Mouse (Mus musculus) limb, embryonic 13.5 days (tissue): ENCODE data around the gene Adam1a. TPM values are rescaled to one million over a fixed set of nuclear protein-coding genes. Genes with fewer than 3 reads are reported as not detected.

Experiments used
- ATAC-seq: fragments of 200-750 bp; cut with Nextera tagmentation; 2 replicates; pipeline ENCODE4 v1.8.0; 2017; ENCODE audit warnings: low read depth, moderate number of reproducible peaks, moderate TSS enrichment; ENCODE audit not compliant: low FRiP score
- H3K27ac ChIP-seq: fragments of 300-500 bp; sonication (generic); 2 replicates; pipeline ENCODE4 v1.5.1; 2015; ENCODE audit warnings: inconsistent platforms, mild to moderate bottlenecking, moderate library complexity
- H3K27me3 ChIP-seq: fragments of 300-500 bp; sonication (generic); 2 replicates; pipeline ENCODE4 v1.6.1; 2015; ENCODE audit warnings: mild to moderate bottlenecking, inconsistent platforms
- H3K36me3 ChIP-seq: fragments of 300-500 bp; sonication (generic); 2 replicates; pipeline ENCODE4 v1.6.1; 2015; ENCODE audit warnings: inconsistent platforms, mild to moderate bottlenecking, moderate library complexity
- H3K4me1 ChIP-seq: fragments of 300-500 bp; sonication (generic); 2 replicates; pipeline ENCODE4 v1.6.1; 2015; ENCODE audit warnings: inconsistent platforms
- H3K4me2 ChIP-seq: fragments of 300-500 bp; sonication (generic); replicated peaks from 2 replicates; pipeline ENCODE4 v1.6.1; 2015; ENCODE audit warnings: inconsistent platforms, mild to moderate bottlenecking, moderate library complexity
- H3K4me3 ChIP-seq: fragments of 300-500 bp; sonication (generic); 2 replicates; pipeline ENCODE4 v1.5.1; 2015; ENCODE audit warnings: moderate library complexity, mild to moderate bottlenecking, inconsistent platforms
- H3K9ac ChIP-seq: fragments of 300-500 bp; sonication (generic); 2 replicates; pipeline ENCODE4 v1.6.1; 2015; ENCODE audit warnings: mild to moderate bottlenecking, inconsistent platforms
- H3K9me3 ChIP-seq: fragments of 300-500 bp; sonication (generic); 2 replicates; pipeline ENCODE4 v1.6.1; 2016; ENCODE audit warnings: inconsistent platforms
- WGBS: fragments of 180-500 bp; shearing (Covaris S2); methylation state at CpG from one replicate; pipeline ENCODE4 v1.1.7; 2015; 5-methylcytosine and 5-hydroxymethylcytosine counted together
- polyA plus RNA-seq: library from polyadenylated mRNA; unstranded; fragments of >200 nt; fragmentation: Nextera tagmentation; extraction: Ambion mirVana; gene quantifications from 2 replicates; pipeline ENCODE4 v1.2.1, GENCODE M21; 2015

Gene Adam1a
- polyA plus RNA-seq, 1 experiment from 2014 or later = 2.1 TPM

DNA sequence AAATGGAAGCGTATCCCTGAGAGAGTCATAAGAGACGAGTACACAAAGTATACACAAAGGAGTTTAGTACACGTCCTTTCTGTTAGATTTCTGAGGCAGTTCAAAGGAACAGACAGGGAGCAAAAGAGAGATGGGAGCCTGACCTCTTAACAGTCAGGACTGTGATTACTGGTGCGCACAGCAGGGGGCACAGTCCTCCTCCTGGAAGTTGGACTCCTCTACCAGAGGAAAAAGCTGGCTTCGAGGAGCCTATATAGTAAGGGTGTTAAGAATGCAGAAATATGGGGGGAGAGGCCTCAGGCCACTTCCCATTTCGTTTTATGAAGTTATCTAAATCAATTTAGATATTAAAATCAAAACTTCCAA is 1.2 kb upstream of the Adam1a start:
- Histone ChIP-seq H3K9me3 (0 out of 2 replicates have a peak, but pooled peaks cover 5% of the 10 kb centered on the region), H3K36me3 (no peaks in the 10 kb centered on the region), H3K4me1 (peaks cover 20% of the 10 kb centered on the region), H3K27me3 (no peaks in the 10 kb centered on the region), H3K4me2 (peak overlapping the region; percentile 87), H3K27ac (peak overlapping the region; percentile 94; the same call in 1 of the 2 replicates), H3K4me3 (peak overlapping the region; percentile 85), H3K9ac (peak overlapping the region; percentile 98)
- WGBS = 35% methylated on average over 6 of the region's 6 CpGs
- no peak for ATAC-seq

DNA sequence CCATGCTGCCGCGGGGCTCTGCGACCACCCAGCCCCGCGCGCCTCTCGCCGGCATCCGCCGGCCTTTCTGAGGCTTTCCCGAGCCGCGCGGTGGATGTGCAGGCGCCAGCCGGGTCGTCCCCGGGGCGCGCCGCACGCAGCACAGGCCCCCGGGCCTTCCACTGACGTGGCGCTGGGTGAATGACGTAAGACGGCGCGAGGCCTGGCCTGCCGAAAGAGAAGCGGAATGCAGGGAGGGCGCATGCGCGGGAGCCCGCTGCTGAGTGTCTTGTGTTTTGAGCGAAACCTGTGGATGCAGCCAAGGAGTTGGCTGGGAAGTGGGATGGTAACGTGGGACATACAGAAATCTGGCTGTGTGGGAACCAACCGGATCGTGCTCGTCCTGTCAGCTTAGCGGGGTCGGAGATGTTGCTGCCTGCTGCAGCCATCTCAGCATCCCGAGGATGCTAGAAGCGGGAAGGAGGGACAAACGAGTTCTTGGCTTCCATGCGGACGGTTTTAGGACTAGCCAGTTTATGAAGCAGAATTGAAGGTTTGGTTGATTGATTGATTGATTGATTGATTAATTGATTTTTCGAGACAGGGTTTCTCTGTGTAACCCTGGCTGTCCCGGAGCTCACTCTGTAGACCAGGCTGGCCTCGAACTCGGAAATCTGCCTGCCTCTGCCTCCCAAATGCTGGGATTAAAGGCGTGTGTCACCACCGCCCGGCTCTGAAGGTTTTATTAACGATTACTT is 679 bp upstream of the Adam1a start, which contains the start of gene Mapkapk5:
Mapkapk5 (minus strand) TSS at position 113 of the 737 bp plus-strand sequence.
- no peaks in the 10 kb centered on the region for H3K36me3 ChIP-seq
- H3K4me3 ChIP-seq = peak within 1 kb of the TSS; percentile 85
- H3K4me2 ChIP-seq = peak within 1 kb of the TSS; percentile 87
- 0 out of 2 replicates have a peak, but pooled peaks cover 3% of the 10 kb centered on the region for H3K9me3 ChIP-seq
- ATAC-seq = peak; percentile 94
- H3K27ac ChIP-seq = peak within 1 kb of the TSS; percentile 94
- peak within 1 kb of the TSS; percentile 98 for H3K9ac ChIP-seq
- peaks cover 20% of the 10 kb centered on the region for H3K4me1 ChIP-seq
- H3K27me3 ChIP-seq = no peaks in the 10 kb centered on the region
- WGBS = 2% methylated on average over 54 of the region's 55 CpGs

DNA sequence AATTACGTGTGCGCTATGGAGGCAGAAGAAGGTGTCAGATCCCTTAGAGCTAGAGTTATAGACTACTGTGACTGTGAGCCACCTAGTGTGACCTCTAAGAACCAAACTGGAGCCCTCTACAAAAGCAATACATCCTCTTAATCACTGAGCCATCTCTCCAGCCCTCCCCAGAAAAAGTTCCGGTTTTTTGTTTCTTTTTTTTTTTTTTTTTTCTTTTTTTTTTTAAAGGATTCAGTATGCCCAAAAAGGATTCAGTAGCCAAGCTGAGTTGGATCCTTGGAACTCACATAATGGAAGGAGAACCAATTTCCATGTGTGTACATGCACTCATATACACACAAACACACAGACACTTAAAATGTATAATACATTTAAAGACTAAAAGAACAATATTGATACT is 1.9 kb downstream of the Adam1a start:
- 78% methylated on average over 3 of the region's 3 CpGs for WGBS
- ATAC-seq = no peak

DNA sequence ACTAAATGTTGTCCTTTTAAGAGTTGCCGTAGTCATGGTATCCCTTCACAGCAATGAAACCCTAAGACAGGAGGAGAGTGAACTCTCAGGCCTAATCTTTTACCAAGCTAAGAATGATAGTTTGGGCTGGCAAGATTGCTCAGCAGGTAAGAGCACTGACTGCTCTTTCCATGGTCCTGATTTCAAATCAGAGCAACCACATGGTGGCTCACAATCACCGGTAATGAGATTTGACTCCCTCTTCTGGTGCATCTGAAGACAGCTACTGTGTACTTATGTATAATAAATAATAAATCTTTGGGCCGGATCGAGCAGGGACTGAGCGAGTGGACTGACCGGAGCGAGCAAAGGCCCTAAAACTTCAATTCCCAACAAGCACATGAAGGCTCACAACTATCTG is 4.0 kb downstream of the Adam1a start:
- no peak for ATAC-seq
- H3K4me3 ChIP-seq = no peak overlapping the region
- WGBS = 88% methylated on average over 7 of the region's 7 CpGs

More for the DNA sequence above, 1.9 kb downstream of the Adam1a start:
- Histone ChIP-seq H3K4me1 (peaks cover 20% of the 10 kb centered on the region), H3K36me3 (peaks cover 8% of the 10 kb centered on the region), H3K4me3 (no peak overlapping the region), H3K4me2 (no peak overlapping the region), H3K27me3 (no peaks in the 10 kb centered on the region), H3K9ac (no peak overlapping the region), H3K27ac (no peak overlapping the region), H3K9me3 (no peaks in the 10 kb centered on the region)

DNA sequence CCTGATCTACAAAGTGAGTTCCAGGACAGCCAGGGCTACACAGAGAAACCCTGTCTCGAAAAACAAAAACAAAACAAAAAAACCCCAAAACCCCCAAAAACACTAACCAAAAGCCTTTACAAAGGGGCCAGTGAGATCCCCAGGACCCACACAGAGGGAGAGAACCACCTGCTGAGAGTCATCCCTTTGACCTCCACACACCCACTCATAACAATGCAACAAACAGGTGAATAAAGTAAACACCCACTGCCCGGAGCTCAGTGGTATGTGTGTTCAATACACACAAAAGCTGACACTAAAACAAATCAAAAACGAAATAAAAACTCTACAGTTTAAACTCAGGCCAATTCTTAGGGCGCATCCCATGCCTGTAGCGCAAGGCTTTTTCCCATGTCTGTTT is 5.2 kb downstream of the Adam1a start:
- no peak overlapping the region for H3K4me3 ChIP-seq
- H3K27ac ChIP-seq = no peak overlapping the region
- H3K36me3 ChIP-seq = peaks cover 38% of the 10 kb centered on the region
- H3K9ac ChIP-seq = no peak overlapping the region
- H3K27me3 ChIP-seq = no peaks in the 10 kb centered on the region
- 97% methylated on average over 5 of the region's 5 CpGs for WGBS
- no peaks in the 10 kb centered on the region for H3K9me3 ChIP-seq
- H3K4me2 ChIP-seq = no peak overlapping the region
- no peak for ATAC-seq
- peaks cover 13% of the 10 kb centered on the region for H3K4me1 ChIP-seq

More for the DNA sequence above, 4.0 kb downstream of the Adam1a start:
- Histone ChIP-seq H3K27me3 (no peaks in the 10 kb centered on the region), H3K4me2 (no peak overlapping the region), H3K27ac (no peak overlapping the region), H3K9me3 (no peaks in the 10 kb centered on the region), H3K9ac (no peak overlapping the region), H3K36me3 (peaks cover 27% of the 10 kb centered on the region), H3K4me1 (peaks cover 13% of the 10 kb centered on the region)

DNA sequence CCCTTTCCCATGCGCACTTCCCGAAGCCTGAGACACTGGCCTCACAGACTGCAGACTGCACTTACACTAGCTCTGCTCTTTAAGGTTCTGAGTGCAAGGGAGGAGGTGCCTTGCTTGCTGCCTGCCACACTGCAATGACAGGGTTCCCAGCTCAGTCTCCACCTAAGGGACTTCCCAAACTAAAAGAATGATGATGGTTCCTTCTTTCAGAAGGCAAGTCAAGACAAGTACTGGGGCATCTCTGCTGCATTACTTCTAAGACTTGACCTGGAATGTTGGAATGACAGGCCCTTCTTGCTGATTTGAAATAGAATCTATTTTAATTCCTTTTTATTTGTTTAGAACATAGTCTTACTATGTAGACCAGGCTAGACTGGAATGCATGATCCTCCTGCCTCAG is 7.7 kb downstream of the Adam1a start:
- ATAC-seq = no peak
- H3K27me3 ChIP-seq = no peaks in the 10 kb centered on the region
- no peaks in the 10 kb centered on the region for H3K4me1 ChIP-seq
- no peak overlapping the region for H3K9ac ChIP-seq
- H3K36me3 ChIP-seq = peaks cover 62% of the 10 kb centered on the region
- H3K4me3 ChIP-seq = no peak overlapping the region
- no peak overlapping the region for H3K27ac ChIP-seq
- H3K9me3 ChIP-seq = no peaks in the 10 kb centered on the region
- no peak overlapping the region for H3K4me2 ChIP-seq
- 86% methylated on average over 2 of the region's 2 CpGs for WGBS

DNA sequence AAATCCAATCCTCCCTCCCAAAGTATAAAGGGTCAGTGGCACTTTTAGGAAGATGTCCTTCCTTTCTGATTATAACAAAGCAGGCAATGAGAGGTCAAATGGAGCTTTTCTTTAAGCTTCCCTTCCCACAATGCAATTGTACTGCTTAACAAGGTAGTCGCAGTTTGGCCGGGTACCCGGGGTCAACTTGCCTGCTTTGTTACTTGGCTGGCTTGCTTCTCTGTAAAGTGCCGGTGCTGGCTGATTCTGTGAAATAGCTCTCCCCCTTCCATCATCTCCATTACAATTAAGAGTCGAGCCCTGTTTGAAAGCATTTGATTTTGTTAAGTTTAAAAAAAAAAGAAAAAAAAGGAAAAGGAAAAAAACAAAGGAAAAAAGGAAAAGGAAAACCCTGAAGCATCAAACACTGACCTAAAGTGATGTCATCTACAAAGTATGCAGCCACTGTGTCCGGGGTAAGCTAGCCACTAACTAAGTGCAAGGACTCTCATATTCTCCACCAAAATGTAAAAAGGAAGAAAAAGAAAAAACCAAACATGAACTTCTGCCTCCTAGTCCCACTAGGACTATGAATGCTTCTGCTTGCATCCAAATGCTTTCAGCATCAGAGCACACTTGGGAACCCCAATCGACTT is 8.2 kb downstream of the Adam1a start:
- Histone ChIP-seq H3K27ac (no peak overlapping the region), H3K9me3 (no peaks in the 10 kb centered on the region), H3K4me2 (no peak overlapping the region), H3K36me3 (peaks cover 67% of the 10 kb centered on the region), H3K4me3 (no peak overlapping the region), H3K4me1 (no peaks in the 10 kb centered on the region), H3K27me3 (no peaks in the 10 kb centered on the region), H3K9ac (no peak overlapping the region)
- WGBS = 80% methylated on average over 7 of the region's 7 CpGs
- no peak for ATAC-seq

GRCm38 (mm10) chr5:121535116-121535515 is 10.2 kb downstream of the Adam1a start:
- Histone ChIP-seq H3K9me3 (no peaks in the 10 kb centered on the region), H3K9ac (no peak overlapping the region), H3K27ac (no peak overlapping the region), H3K27me3 (no peaks in the 10 kb centered on the region), H3K4me1 (no peaks in the 10 kb centered on the region), H3K4me2 (no peak overlapping the region), H3K4me3 (no peak overlapping the region), H3K36me3 (peaks cover 84% of the 10 kb centered on the region)
- 95% methylated on average over 3 of the region's 3 CpGs for WGBS
- no peak for ATAC-seq

DNA sequence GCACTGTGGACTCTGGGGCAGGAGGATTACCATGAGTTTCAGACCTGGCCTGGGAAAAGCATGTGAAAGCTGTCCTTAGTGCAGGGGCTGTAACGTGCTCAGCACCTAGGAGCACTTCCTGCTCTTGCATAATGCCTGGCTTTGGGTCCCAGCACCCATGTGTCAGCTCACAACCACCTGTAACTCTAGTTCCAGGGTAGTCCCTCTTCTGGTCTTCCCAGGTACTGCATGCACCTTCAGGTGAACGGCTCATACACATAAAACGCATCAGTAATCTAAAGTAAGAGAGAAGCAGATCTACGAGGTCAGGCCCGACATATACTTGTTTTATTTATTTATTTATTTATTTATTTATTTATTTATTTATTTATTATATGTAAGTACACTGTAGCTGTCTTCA is 10.8 kb downstream of the Adam1a start:
- 95% methylated on average over 5 of the region's 5 CpGs for WGBS
- Histone ChIP-seq H3K27me3 (no peaks in the 10 kb centered on the region), H3K36me3 (peaks cover 89% of the 10 kb centered on the region), H3K4me2 (no peak overlapping the region), H3K9me3 (no peaks in the 10 kb centered on the region), H3K27ac (no peak overlapping the region), H3K9ac (no peak overlapping the region), H3K4me3 (no peak overlapping the region), H3K4me1 (no peaks in the 10 kb centered on the region)
- ATAC-seq = no peak

DNA sequence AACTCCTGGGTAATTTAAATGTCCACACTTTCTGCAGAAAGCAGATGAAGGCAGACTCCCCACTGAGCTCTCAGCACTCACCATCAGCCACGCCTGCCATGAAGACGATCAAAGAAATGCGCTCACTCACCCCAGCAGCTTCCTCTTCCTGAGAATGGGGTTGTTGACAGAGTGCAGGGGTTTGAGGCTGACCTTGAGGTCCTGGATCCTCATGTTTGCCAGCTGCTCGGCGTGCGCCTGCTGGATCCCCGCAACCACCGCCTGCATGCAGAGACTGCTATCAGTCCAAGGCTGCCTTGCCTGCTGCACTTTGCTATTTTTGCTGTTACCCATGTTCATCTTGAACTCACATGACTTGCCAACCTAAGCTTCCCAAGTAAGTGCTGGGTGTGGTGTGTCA is 18.3 kb downstream of the Adam1a start:
- Histone ChIP-seq H3K9me3 (no peaks in the 10 kb centered on the region), H3K27me3 (no peaks in the 10 kb centered on the region), H3K9ac (no peak overlapping the region), H3K4me1 (no peaks in the 10 kb centered on the region), H3K27ac (no peak overlapping the region), H3K4me2 (no peak overlapping the region), H3K36me3 (peaks cover 80% of the 10 kb centered on the region), H3K4me3 (no peak overlapping the region)
- no peak for ATAC-seq
- 88% methylated on average over 8 of the region's 8 CpGs for WGBS

- H3K9ac ChIP-seq = no peak overlapping the region
- WGBS = 87% methylated on average over 7 of the region's 7 CpGs
Observed at GRCm38 (mm10) chr5:121526526-121526925, 18.8 kb downstream of the Adam1a start.

DNA sequence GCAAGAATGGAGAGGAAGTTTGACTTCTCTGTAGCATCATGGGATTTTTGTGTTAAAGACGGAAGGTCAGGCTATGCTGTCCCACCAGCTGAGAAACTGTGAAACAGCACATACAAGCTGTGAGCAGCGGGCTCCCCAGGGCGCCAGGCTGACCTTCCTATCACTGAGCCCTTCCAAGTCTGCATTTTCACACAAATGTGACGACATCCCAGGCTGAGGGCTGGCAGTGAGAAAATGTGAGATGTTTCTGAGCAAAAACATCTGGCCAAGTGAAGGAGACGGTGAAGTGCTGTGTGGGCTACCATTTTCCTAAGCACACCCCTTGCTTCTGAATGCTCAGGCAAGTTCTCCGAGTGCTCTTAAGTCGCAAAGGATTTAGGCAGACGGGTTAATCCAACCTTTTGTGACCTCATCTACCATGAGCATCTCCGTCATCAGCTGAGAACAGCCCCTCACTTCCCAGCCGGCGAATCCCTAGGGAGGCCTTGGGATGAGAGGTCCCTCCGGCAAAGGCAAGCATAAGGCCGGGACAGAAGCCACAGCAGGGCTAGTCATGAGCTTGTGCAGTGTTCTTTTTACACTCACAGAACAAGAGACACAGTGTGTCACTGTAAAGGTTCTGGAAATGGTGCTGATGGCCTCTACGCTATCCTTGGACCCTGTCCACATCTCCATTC is 19.4 kb downstream of the Adam1a start:
- 83% methylated on average over 14 of the region's 14 CpGs for WGBS

More at GRCm38 (mm10) chr5:121526526-121526925, 18.8 kb downstream of the Adam1a start:
- no peaks in the 10 kb centered on the region for H3K9me3 ChIP-seq
- H3K4me1 ChIP-seq = no peaks in the 10 kb centered on the region
- H3K27me3 ChIP-seq = no peaks in the 10 kb centered on the region
- H3K27ac ChIP-seq = no peak overlapping the region
- H3K36me3 ChIP-seq = peaks cover 81% of the 10 kb centered on the region
- H3K4me3 ChIP-seq = no peak overlapping the region
- ATAC-seq = no peak
- H3K4me2 ChIP-seq = no peak overlapping the region

More for the DNA sequence above, 19.4 kb downstream of the Adam1a start:
- no peaks in the 10 kb centered on the region for H3K27me3 ChIP-seq
- no peak for ATAC-seq
- H3K4me2 ChIP-seq = no peak overlapping the region
- no peak overlapping the region for H3K9ac ChIP-seq
- H3K4me3 ChIP-seq = no peak overlapping the region
- H3K36me3 ChIP-seq = peaks cover 81% of the 10 kb centered on the region
- no peaks in the 10 kb centered on the region for H3K9me3 ChIP-seq
- no peaks in the 10 kb centered on the region for H3K4me1 ChIP-seq
- H3K27ac ChIP-seq = no peak overlapping the region
